Mouse (Mus musculus) intestine, embryonic 14.5 days (tissue): Measurements from ENCODE around the gene Bysl. TPM values are rescaled to one million over a fixed set of nuclear protein-coding genes. Genes with fewer than 3 reads are reported as not detected.
"Not testable (repeated sequence)": the region's sequence is repeated elsewhere in the genome, so short reads cannot be mapped to it uniquely, and the experiment has no call there.

Source experiments
- ATAC-seq: fragments of 200-750 bp; cut with Nextera tagmentation; replicated peaks from 2 replicates; pipeline ENCODE4 v1.8.0; 2017; ENCODE audit warnings: low read depth, moderate number of reproducible peaks, moderate TSS enrichment, moderate library complexity; ENCODE audit not compliant: low FRiP score, low TSS enrichment
- DNase-seq: peaks from one replicate; pipeline ENCODE4 v3.0.0-alpha.2; 2018; ENCODE audit warnings: low spot score
- H3K27ac ChIP-seq: fragments of 300-500 bp; sonication (generic); 2 replicates; pipeline ENCODE4 v1.5.1; 2014; ENCODE audit warnings: low read depth, mild to moderate bottlenecking, control low read depth
- H3K27me3 ChIP-seq: fragments of 300-500 bp; sonication (generic); replicated peaks from 2 replicates; pipeline ENCODE4 v1.6.1; 2014; ENCODE audit warnings: low read length, control low read depth; ENCODE audit not compliant: control insufficient read depth, insufficient read depth
- H3K36me3 ChIP-seq: fragments of 300-500 bp; sonication (generic); 2 replicates; pipeline ENCODE4 v1.6.1; 2014; ENCODE audit warnings: low read length, control low read depth; ENCODE audit not compliant: control insufficient read depth, insufficient read depth
- H3K4me1 ChIP-seq: fragments of 300-500 bp; sonication (generic); replicated peaks from 2 replicates; pipeline ENCODE4 v1.6.1; 2014; ENCODE audit warnings: low read length, control low read depth, mixed read lengths; ENCODE audit not compliant: control insufficient read depth, insufficient read depth
- H3K4me2 ChIP-seq: fragments of 300-500 bp; sonication (generic); 2 replicates; pipeline ENCODE4 v1.6.1; 2014; ENCODE audit warnings: low read length
- H3K4me3 ChIP-seq: fragments of 300-500 bp; sonication (generic); 2 replicates; pipeline ENCODE4 v1.5.1; 2014; ENCODE audit warnings: low read depth, low read length, control low read depth, mixed read lengths
- H3K9ac ChIP-seq: fragments of 300-500 bp; sonication (generic); 2 replicates; pipeline ENCODE4 v1.6.1; 2014; ENCODE audit warnings: mild to moderate bottlenecking, low read length
- H3K9me3 ChIP-seq: fragments of 300-500 bp; sonication (generic); 2 replicates; pipeline ENCODE4 v1.6.1; 2016; ENCODE audit warnings: low read length, control low read depth; ENCODE audit not compliant: control insufficient read depth
- WGBS: fragments of 180-500 bp; shearing (Covaris S2); extraction: QIAGEN DNeasy Blood & Tissue Kit; methylation state at CpG from one replicate; pipeline ENCODE4 v1.1.7; 2014; 5-methylcytosine and 5-hydroxymethylcytosine counted together
- polyA plus RNA-seq: library from polyadenylated mRNA; unstranded; fragments of >200 nt; fragmentation: Nextera tagmentation; extraction: Ambion mirVana; gene quantifications from 2 replicates; pipeline ENCODE4 v1.2.1, GENCODE M21; 2014

Bysl gene
- 25.7 and 27.4 TPM in 2 replicates for polyA plus RNA-seq

GRCm38 (mm10) chr17:47610849-47611660 lies at the start of gene Bysl, which contains the start of the genes Med20 and Gm20517:
Gene Bysl, minus strand, starts transcription at chr17:47611492.
Gene Med20, plus strand, starts transcription at chr17:47611582.
Gene Gm20517, plus strand, starts transcription at chr17:47611589.
- H3K27me3 ChIP-seq = no peaks in the 10 kb centered on the region
- peak within 1 kb of the TSS; percentile 76 for H3K27ac ChIP-seq
- H3K9me3 ChIP-seq = no peaks in the 10 kb centered on the region
- ATAC-seq (peak; percentile 94), DNase-seq (peak; percentile 100)
- H3K4me2 ChIP-seq = peak within 1 kb of the TSS; percentile 97
- peak within 1 kb of the TSS; percentile 82 for H3K9ac ChIP-seq
- H3K36me3 ChIP-seq = peaks cover 45% of the 10 kb centered on the region
- H3K4me1 ChIP-seq = peaks cover 19% of the 10 kb centered on the region
- peak within 1 kb of the TSS; percentile 98 for H3K4me3 ChIP-seq
- WGBS = under 1% methylated on average over 59 of the region's 59 CpGs

GRCm38 (mm10) chr17:47658741-47659243 lies 47.5 kb upstream of the Bysl start:
- Histone ChIP-seq H3K9ac (no peak overlapping the region), H3K27ac (no peak overlapping the region), H3K9me3 (no peaks in the 10 kb centered on the region), H3K27me3 (no peaks in the 10 kb centered on the region), H3K4me1 (no peaks in the 10 kb centered on the region), H3K4me2 (no peak overlapping the region), H3K36me3 (no peaks in the 10 kb centered on the region), H3K4me3 (no peak overlapping the region)
- no peak for DNase-seq
- no peak for ATAC-seq
- WGBS = 76% methylated on average over 3 of the region's 3 CpGs

- WGBS = 77% methylated on average over 4 of the region's 4 CpGs
- no peak for ATAC-seq
- DNase-seq = no peak
- Histone ChIP-seq H3K36me3 (no peaks in the 10 kb centered on the region), H3K4me3 (no peak overlapping the region), H3K9ac (no peak overlapping the region), H3K4me1 (no peaks in the 10 kb centered on the region), H3K9me3 (no peaks in the 10 kb centered on the region), H3K4me2 (no peak overlapping the region), H3K27ac (no peak overlapping the region), H3K27me3 (no peaks in the 10 kb centered on the region)
Measured at GRCm38 (mm10) chr17:47657901-47658300, 46.6 kb upstream of the Bysl start.

- ATAC-seq (no peak), DNase-seq (no peak)
- Histone ChIP-seq H3K4me2 (no peak overlapping the region), H3K9me3 (no peaks in the 10 kb centered on the region), H3K27ac (no peak overlapping the region), H3K4me3 (no peak overlapping the region), H3K9ac (no peak overlapping the region), H3K4me1 (no peaks in the 10 kb centered on the region), H3K36me3 (0 out of 2 replicates have a peak, but pooled peaks cover 5% of the 10 kb centered on the region), H3K27me3 (no peaks in the 10 kb centered on the region)
- WGBS = 74% methylated on average over 5 of the region's 5 CpGs
Measured at GRCm38 (mm10) chr17:47655697-47656096, 44.4 kb upstream of the Bysl start.

GRCm38 (mm10) chr17:47654346-47654745 lies 43.1 kb upstream of the Bysl start:
- 95% methylated on average over 8 of the region's 8 CpGs for WGBS
- not testable (repeated sequence) for H3K4me1 ChIP-seq, H3K27ac ChIP-seq, ATAC-seq, H3K27me3 ChIP-seq, DNase-seq, H3K36me3 ChIP-seq, H3K9ac ChIP-seq, H3K4me3 ChIP-seq, H3K4me2 ChIP-seq, H3K9me3 ChIP-seq

GRCm38 (mm10) chr17:47651953-47652352 lies 40.7 kb upstream of the Bysl start:
- no peak overlapping the region for H3K27ac ChIP-seq
- no peaks in the 10 kb centered on the region for H3K9me3 ChIP-seq
- no peak overlapping the region for H3K9ac ChIP-seq
- no peak overlapping the region for H3K4me2 ChIP-seq
- H3K27me3 ChIP-seq = no peaks in the 10 kb centered on the region
- no peak overlapping the region for H3K4me3 ChIP-seq
- ATAC-seq = no peak
- DNase-seq = no peak
- H3K36me3 ChIP-seq = 0 out of 2 replicates have a peak, but pooled peaks cover 5% of the 10 kb centered on the region
- whole genome bisulfite sequencing = 82% methylated on average over 2 of the region's 2 CpGs
- H3K4me1 ChIP-seq = no peaks in the 10 kb centered on the region

GRCm38 (mm10) chr17:47648966-47649365 lies 37.7 kb upstream of the Bysl start:
- Histone ChIP-seq H3K9ac (no peak overlapping the region), H3K4me2 (no peak overlapping the region), H3K9me3 (no peaks in the 10 kb centered on the region), H3K36me3 (0 out of 2 replicates have a peak, but pooled peaks cover 5% of the 10 kb centered on the region), H3K27me3 (no peaks in the 10 kb centered on the region), H3K4me3 (no peak overlapping the region), H3K27ac (no peak overlapping the region), H3K4me1 (no peaks in the 10 kb centered on the region)
- DNase-seq = no peak
- WGBS = 63% methylated on average over 4 of the region's 4 CpGs
- ATAC-seq = no peak

- Histone ChIP-seq H3K36me3 (0 out of 2 replicates have a peak, but pooled peaks cover 5% of the 10 kb centered on the region), H3K4me1 (no peaks in the 10 kb centered on the region), H3K27me3 (no peaks in the 10 kb centered on the region), H3K4me2 (no peak overlapping the region), H3K4me3 (no peak overlapping the region), H3K9ac (no peak overlapping the region), H3K27ac (no peak overlapping the region), H3K9me3 (no peaks in the 10 kb centered on the region)
- 75% methylated on average over 1 of the region's 1 CpGs for WGBS
- no peak for ATAC-seq
- peak; percentile 76 for DNase-seq
Measured at GRCm38 (mm10) chr17:47646683-47647082, 35.4 kb upstream of the Bysl start.
